Mouse (Mus musculus): ENCODE data around the gene Soat2. TPM values are rescaled to one million over a fixed set of nuclear protein-coding genes. Genes with fewer than 3 reads are reported as not detected.

Gene Soat2
- polyA plus RNA-seq, 1 experiment from 2014 or later: 0.17 TPM

DNA sequence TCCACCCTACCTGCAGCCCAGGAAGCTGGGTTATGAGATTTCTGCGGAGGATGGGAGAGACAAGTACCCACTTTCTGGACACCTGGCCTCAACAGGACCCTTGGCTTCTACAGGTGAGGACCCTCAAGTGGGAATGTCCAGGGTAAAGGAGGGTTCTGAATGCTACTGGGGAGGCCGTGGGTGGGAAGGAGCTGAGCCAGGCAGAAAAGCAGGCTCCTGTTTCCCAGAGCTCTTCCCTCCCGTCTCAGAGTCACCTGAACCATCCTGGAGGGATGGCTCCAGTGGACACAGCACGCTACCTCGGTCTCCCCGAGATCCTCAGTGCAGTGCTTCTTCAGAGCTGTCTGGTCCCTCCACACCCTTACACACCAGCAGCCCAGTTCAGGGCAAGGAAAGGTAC is 38.1 kb upstream of the Soat2 start:
- Histone ChIP-seq H3K4me1 (ENCODE audit: control insufficient read depth, insufficient read depth, low read length) (peaks cover 6% of the 10 kb centered on the region; the same call in 1 of the 2 replicates), H3K9ac (ENCODE audit: low read depth, low read length) (no peak overlapping the region), H3K27ac (replicated peaks; ENCODE audit: low read depth, low read length) (no peak overlapping the region), H3K9me3 (ENCODE audit: control insufficient read depth, low read length) (no peaks in the 10 kb centered on the region), H3K36me3 (ENCODE audit: control insufficient read depth, insufficient read depth, low read length) (peaks cover 97% of the 10 kb centered on the region), H3K4me3 (ENCODE audit: low read depth, low read length) (no peak overlapping the region), H3K4me2 (ENCODE audit: low read depth, low read length) (no peak overlapping the region), H3K27me3 (replicated peaks; ENCODE audit: control insufficient read depth, insufficient read depth, low read length) (no peaks in the 10 kb centered on the region)
- DNase-seq (ENCODE audit: low spot score) (no peak), ATAC-seq (ENCODE audit: low read depth) (no peak)
- WGBS: 91% methylated on average over 6 of the region's 6 CpGs

DNA sequence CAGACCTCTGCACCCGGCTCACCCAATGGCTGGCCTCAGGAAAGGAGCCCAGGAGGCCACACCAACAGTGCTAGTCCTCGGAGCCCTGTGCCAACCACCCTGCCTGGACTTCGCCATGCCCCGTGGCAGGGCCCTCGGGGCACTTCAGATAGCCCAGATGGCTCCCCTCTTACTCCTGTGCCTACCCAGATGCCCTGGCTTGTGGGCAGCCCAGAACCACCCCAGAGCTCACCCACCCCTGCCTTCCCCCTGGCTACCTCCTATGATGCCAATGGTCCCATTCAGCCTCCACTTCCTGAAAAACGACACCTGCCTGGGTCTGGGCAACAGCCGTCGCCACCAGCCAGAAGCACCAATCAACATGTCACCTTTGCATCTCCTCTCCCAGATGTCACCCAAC is 37.5 kb upstream of the Soat2 start:
- WGBS: 71% methylated on average over 8 of the region's 8 CpGs

DNA sequence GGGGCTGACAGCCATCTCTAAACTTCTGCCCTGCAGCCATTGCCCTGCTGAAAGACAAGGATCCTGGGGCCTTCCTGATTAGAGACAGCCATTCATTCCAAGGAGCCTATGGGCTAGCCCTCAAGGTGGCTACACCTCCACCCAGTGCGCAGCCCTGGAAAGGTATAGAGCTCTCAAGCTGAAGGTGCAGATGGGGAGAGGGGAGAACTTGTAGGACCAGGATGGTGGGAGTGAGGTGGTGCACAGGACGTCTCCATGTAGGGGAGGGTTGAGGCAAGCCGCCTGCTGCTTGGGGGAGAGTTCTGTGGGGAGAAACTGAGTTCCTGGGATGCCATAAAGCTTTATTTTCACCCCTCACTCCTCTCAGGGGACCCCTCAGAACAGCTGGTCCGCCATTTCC is 36.7 kb upstream of the Soat2 start:
- 76% methylated on average over 4 of the region's 4 CpGs for WGBS
- ATAC-seq (ENCODE audit: low read depth): no peak

More for the DNA sequence above, 37.5 kb upstream of the Soat2 start:
- H3K4me2 ChIP-seq (ENCODE audit: low read depth, low read length): no peak overlapping the region
- no peak for DNase-seq (ENCODE audit: low spot score)
- no peak overlapping the region for H3K4me3 ChIP-seq (ENCODE audit: low read depth, low read length)
- H3K36me3 ChIP-seq (ENCODE audit: control insufficient read depth, insufficient read depth, low read length): peaks cover 96% of the 10 kb centered on the region
- H3K27ac ChIP-seq (replicated peaks; ENCODE audit: low read depth, low read length): no peak overlapping the region
- ATAC-seq (ENCODE audit: low read depth): no peak
- no peaks in the 10 kb centered on the region for H3K27me3 ChIP-seq (replicated peaks; ENCODE audit: control insufficient read depth, insufficient read depth, low read length)
- peaks cover 6% of the 10 kb centered on the region; the same call in 1 of the 2 replicates for H3K4me1 ChIP-seq (ENCODE audit: control insufficient read depth, insufficient read depth, low read length)
- no peaks in the 10 kb centered on the region for H3K9me3 ChIP-seq (ENCODE audit: control insufficient read depth, low read length)
- H3K9ac ChIP-seq (ENCODE audit: low read depth, low read length): no peak overlapping the region

DNA sequence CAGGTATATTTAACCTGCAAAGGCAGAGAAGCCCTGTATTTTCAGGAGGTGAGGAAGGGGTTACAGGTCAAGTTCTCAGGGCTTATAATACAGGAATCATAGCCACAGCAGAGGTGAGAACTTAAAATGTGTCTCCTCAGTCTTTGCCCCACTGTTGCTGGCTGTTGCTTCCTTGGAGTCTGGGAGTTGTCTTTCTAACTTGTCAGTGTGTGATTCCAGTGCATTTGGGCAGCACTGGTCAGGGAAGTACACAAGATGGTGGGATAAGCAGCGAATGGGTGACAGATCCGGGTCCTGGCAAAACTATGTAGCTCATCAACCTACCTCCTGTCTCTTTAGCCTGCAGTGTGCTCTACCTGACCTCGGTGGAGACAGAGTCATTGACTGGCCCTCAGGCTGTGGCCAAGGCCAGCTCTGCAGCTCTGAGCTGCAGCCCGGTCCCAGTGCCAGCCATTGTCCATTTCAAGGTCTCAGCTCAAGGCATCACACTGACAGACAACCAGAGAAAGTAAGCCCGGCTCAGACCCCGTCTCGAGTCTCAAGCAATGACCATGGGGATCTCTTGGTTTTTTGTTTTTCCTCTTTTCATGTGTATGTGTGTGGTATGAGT is 35.6 kb upstream of the Soat2 start:
- no peak overlapping the region for H3K27ac ChIP-seq (replicated peaks; ENCODE audit: low read depth, low read length)
- H3K9ac ChIP-seq (ENCODE audit: low read depth, low read length): no peak overlapping the region
- WGBS: 89% methylated on average over 7 of the region's 7 CpGs
- no peak overlapping the region for H3K4me2 ChIP-seq (ENCODE audit: low read depth, low read length)
- H3K4me1 ChIP-seq (ENCODE audit: control insufficient read depth, insufficient read depth, low read length): 0 out of 2 replicates have a peak, but pooled peaks cover 3% of the 10 kb centered on the region
- no peaks in the 10 kb centered on the region for H3K9me3 ChIP-seq (ENCODE audit: control insufficient read depth, low read length)
- DNase-seq (ENCODE audit: low spot score): no peak
- H3K4me3 ChIP-seq (ENCODE audit: low read depth, low read length): no peak overlapping the region
- H3K27me3 ChIP-seq (replicated peaks; ENCODE audit: control insufficient read depth, insufficient read depth, low read length): no peaks in the 10 kb centered on the region
- ATAC-seq (ENCODE audit: low read depth): no peak
- peaks cover 96% of the 10 kb centered on the region for H3K36me3 ChIP-seq (ENCODE audit: control insufficient read depth, insufficient read depth, low read length)

More for the DNA sequence above, 36.7 kb upstream of the Soat2 start:
- Histone ChIP-seq H3K4me2 (ENCODE audit: low read depth, low read length) (no peak overlapping the region), H3K9me3 (ENCODE audit: control insufficient read depth, low read length) (no peaks in the 10 kb centered on the region), H3K27ac (replicated peaks; ENCODE audit: low read depth, low read length) (no peak overlapping the region), H3K4me1 (ENCODE audit: control insufficient read depth, insufficient read depth, low read length) (peaks cover 6% of the 10 kb centered on the region; the same call in 1 of the 2 replicates), H3K4me3 (ENCODE audit: low read depth, low read length) (no peak overlapping the region), H3K36me3 (ENCODE audit: control insufficient read depth, insufficient read depth, low read length) (peaks cover 96% of the 10 kb centered on the region), H3K9ac (ENCODE audit: low read depth, low read length) (no peak overlapping the region), H3K27me3 (replicated peaks; ENCODE audit: control insufficient read depth, insufficient read depth, low read length) (no peaks in the 10 kb centered on the region)
- DNase-seq (ENCODE audit: low spot score): no peak

DNA sequence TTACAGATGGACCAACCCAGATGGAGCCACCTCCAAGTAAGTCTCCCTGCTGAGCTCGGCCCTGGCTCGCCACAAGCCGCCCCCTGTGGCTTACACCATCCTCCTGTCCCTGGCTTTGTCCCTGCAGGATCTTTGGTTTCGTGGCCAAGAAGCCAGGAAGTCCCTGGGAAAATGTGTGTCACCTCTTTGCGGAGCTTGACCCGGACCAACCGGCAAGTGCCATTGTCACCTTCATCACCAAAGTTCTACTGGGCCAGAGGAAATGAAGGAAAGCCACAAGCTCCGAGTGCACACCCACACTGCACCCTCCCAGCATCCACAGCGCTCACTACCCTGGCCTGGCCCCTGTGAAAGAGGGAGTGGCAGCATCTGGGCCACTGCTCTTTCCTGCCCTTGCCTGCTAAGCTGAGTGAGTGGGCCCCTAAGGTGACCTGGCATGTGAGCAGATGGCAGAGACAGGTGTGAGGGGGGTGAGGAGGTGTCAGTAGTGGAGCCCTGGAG is 34.5 kb upstream of the Soat2 start:
- Histone ChIP-seq H3K27ac (replicated peaks; ENCODE audit: low read depth, low read length) (0 out of 2 replicates have a peak overlapping the region, but pooled peaks have one; percentile 68), H3K4me1 (ENCODE audit: control insufficient read depth, insufficient read depth, low read length) (0 out of 2 replicates have a peak, but pooled peaks cover 3% of the 10 kb centered on the region), H3K4me3 (ENCODE audit: low read depth, low read length) (no peak overlapping the region), H3K4me2 (ENCODE audit: low read depth, low read length) (no peak overlapping the region), H3K36me3 (ENCODE audit: control insufficient read depth, insufficient read depth, low read length) (peaks cover 91% of the 10 kb centered on the region), H3K27me3 (replicated peaks; ENCODE audit: control insufficient read depth, insufficient read depth, low read length) (no peaks in the 10 kb centered on the region), H3K9me3 (ENCODE audit: control insufficient read depth, low read length) (no peaks in the 10 kb centered on the region), H3K9ac (ENCODE audit: low read depth, low read length) (no peak overlapping the region)
- ATAC-seq (ENCODE audit: low read depth) (no peak), DNase-seq (ENCODE audit: low spot score) (no peak)
- WGBS: 74% methylated on average over 9 of the region's 9 CpGs

DNA sequence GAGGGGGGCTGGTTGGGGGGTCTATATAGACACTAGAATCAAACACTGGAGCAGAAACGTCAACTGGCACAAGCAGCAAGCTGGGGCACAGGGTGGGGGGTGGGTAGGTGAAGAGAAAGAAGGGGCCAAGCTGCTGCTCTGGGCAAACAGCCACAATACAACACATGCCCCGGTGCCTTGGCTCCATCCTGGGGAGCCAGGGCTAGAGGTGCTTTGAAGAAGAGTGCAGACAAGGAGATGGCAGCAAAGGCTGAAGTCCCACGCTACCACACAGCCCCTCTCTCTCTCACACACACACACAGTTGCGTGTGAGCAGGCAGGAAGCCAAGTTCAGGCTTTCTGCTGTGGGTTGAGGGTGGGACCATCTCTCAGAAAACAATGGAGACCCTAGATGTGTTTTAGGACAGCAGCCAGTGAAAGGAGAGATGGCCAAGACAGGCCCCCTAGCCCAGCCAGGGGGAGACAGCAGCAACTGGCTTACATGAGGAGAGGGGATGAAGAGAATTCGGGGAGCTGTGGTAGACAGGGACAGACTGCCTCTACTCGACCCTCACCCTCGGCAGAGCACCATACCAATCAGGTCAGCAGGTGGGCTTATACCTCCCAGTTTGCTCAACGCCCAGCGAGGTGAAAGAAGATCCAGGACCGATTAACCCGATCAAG is 33.4 kb upstream of the Soat2 start:
- ATAC-seq (ENCODE audit: low read depth) (0 out of 2 replicates have a peak, but pooled peaks have one; percentile 10), DNase-seq (ENCODE audit: low spot score) (peak; percentile 67)
- Histone ChIP-seq H3K4me3 (ENCODE audit: low read depth, low read length) (no peak overlapping the region), H3K4me1 (ENCODE audit: control insufficient read depth, insufficient read depth, low read length) (0 out of 2 replicates have a peak, but pooled peaks cover 3% of the 10 kb centered on the region), H3K9ac (ENCODE audit: low read depth, low read length) (0 out of 2 replicates have a peak overlapping the region, but pooled peaks have one; percentile 22), H3K27ac (replicated peaks; ENCODE audit: low read depth, low read length) (peak overlapping the region; percentile 68), H3K36me3 (ENCODE audit: control insufficient read depth, insufficient read depth, low read length) (peaks cover 91% of the 10 kb centered on the region), H3K4me2 (ENCODE audit: low read depth, low read length) (no peak overlapping the region), H3K27me3 (replicated peaks; ENCODE audit: control insufficient read depth, insufficient read depth, low read length) (no peaks in the 10 kb centered on the region), H3K9me3 (ENCODE audit: control insufficient read depth, low read length) (no peaks in the 10 kb centered on the region)
- 70% methylated on average over 11 of the region's 11 CpGs for WGBS

DNA sequence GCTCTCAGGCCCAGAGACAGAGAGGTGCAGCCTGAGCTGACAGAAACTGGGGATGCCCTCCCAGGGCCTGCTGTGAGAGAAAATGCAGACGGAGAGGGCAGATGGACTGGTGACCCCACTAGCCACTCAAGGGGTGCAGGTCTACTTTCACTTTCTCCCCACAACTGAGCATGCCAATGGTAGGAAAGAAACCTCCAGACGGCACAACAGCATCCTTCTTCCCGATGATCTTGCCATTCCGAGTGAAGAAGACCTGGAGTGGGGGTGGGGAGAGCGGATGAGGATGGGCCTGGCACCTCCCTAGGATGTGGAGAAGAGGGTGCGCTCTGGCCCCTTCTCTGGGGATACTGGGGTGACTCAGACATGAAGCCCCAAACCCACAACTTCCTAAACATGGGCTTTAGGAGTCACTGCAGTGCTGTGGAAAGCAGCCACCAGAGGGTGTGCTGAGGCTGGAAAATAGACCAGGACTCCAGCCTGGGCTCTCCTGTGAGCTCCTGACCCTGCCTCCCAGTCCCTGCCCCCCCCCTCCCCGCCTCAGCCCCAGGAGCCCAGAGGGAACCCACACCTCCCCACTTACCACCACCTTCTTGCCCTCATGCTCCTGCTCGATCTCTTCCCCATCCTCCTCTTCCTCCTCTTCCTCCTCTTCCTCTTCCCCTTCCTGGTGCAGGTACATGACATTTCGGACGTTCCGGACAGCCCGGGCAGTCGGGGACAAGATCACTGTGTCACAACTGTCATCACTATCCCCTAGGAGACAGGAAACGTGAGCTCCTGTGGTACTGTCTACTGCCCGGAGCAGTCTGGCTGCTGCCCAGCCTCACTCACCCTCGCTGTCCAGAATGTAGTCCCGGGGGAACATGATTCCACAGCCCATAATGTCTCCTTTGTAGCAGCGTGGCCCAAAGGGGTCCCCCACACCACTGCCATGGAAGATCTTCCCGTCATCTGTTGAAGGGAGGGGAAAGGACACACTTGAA is 32.6 kb upstream of the Soat2 start:
- Histone ChIP-seq H3K27ac (replicated peaks; ENCODE audit: low read depth, low read length) (peak overlapping the region; percentile 68), H3K9ac (ENCODE audit: low read depth, low read length) (no peak overlapping the region), H3K4me2 (ENCODE audit: low read depth, low read length) (no peak overlapping the region), H3K9me3 (ENCODE audit: control insufficient read depth, low read length) (no peaks in the 10 kb centered on the region), H3K4me1 (ENCODE audit: control insufficient read depth, insufficient read depth, low read length) (0 out of 2 replicates have a peak, but pooled peaks cover 6% of the 10 kb centered on the region), H3K27me3 (replicated peaks; ENCODE audit: control insufficient read depth, insufficient read depth, low read length) (no peaks in the 10 kb centered on the region), H3K36me3 (ENCODE audit: control insufficient read depth, insufficient read depth, low read length) (peaks cover 88% of the 10 kb centered on the region), H3K4me3 (ENCODE audit: low read depth, low read length) (no peak overlapping the region)
- ATAC-seq (ENCODE audit: low read depth) (peak; percentile 41; the same call in 1 of the 2 replicates), DNase-seq (ENCODE audit: low spot score) (peak; percentile 55)
- WGBS: 53% methylated on average over 19 of the region's 19 CpGs

DNA sequence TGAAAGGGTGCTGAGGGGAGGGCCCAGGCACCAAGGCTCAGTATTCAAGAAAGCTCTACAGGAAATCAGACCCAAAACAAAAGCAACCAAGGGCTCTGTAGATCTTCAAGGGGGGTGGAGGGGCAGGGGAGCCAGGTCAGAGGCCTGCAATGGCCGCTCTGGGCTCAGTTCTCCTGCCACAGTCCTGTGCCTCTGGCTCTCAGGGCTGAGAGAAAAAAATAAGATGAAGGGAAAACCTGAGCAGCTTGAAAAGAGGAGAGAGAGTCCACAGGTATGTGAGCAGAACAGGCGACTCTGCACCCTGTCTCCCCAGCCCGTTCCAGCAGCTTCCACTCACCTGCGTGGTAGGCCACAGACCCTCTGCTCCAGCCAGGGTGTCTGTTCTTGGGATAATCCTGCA is 31.7 kb upstream of the Soat2 start:
- 70% methylated on average over 4 of the region's 4 CpGs for WGBS
- ATAC-seq (ENCODE audit: low read depth): no peak
- no peaks in the 10 kb centered on the region for H3K27me3 ChIP-seq (replicated peaks; ENCODE audit: control insufficient read depth, insufficient read depth, low read length)

More for the DNA sequence above, 31.7 kb upstream of the Soat2 start:
- no peak for DNase-seq (ENCODE audit: low spot score)
- peak overlapping the region; percentile 14; the same call in 1 of the 2 replicates for H3K9ac ChIP-seq (ENCODE audit: low read depth, low read length)
- no peak overlapping the region for H3K4me2 ChIP-seq (ENCODE audit: low read depth, low read length)
- H3K36me3 ChIP-seq (ENCODE audit: control insufficient read depth, insufficient read depth, low read length): peaks cover 86% of the 10 kb centered on the region
- no peaks in the 10 kb centered on the region for H3K9me3 ChIP-seq (ENCODE audit: control insufficient read depth, low read length)
- H3K4me1 ChIP-seq (ENCODE audit: control insufficient read depth, insufficient read depth, low read length): 0 out of 2 replicates have a peak, but pooled peaks cover 6% of the 10 kb centered on the region
- H3K4me3 ChIP-seq (ENCODE audit: low read depth, low read length): no peak overlapping the region
- H3K27ac ChIP-seq (replicated peaks; ENCODE audit: low read depth, low read length): peak overlapping the region; percentile 33; the same call in 1 of the 2 replicates

Data from embryonic facial prominence, embryonic 14.5 days (tissue).